Mouse (Mus musculus): Measurements from ENCODE around the gene Dnajc30.

Gene Dnajc30

GRCm38 (mm10) chr5:135109017-135109416 is 45.0 kb downstream of the Dnajc30 start:
- no peak for DNase-seq (ENCODE audit: low spot score in 2 of 2)

- DNase-seq (ENCODE audit: low spot score in 2 of 2), result no peak
Measured at GRCm38 (mm10) chr5:135109426-135109825, 45.4 kb downstream of the Dnajc30 start.

DNA sequence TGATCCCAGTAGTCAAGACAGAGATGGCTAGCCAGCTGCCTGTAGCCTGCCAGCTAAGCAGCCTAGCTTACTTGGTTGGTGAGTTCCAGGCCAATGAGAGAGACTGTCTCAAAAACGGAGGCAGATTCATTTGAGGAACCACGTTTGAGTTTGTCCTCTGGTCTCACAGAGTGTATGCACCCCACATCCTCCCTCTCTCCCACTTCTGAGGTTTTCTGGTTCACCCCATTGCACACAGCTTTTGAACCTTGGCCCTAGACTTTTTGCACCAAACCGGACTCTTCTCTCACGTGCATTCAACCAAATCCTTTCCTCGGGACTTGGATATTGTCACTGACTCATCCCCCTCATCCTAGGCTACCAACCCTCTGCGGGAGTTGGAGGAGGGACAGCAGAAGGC is 46.0 kb downstream of the Dnajc30 start:
- DNase-seq (ENCODE audit: low spot score in 2 of 2), result no peak

- no peak for DNase-seq (ENCODE audit: low spot score in 2 of 2)
Measured at GRCm38 (mm10) chr5:135113782-135114181, 49.8 kb downstream of the Dnajc30 start.

DNA sequence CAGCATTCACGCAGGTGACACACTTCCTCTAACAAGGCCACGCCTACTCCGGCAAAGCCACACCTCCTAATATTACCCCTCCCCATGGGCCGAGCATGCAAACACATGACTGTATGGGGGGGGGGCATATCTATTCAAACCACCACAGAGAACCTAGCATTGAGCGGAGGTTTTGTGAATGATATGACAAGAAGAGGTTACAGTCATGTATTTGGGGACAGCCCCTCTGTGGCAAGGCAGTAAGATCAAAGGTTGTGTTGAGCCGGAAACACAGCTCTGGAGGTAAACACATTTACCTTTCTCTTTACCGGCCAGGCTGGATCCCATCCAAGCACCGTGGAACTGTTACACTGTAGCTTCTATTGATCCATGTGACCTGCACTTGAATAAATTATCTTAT is 51.2 kb downstream of the Dnajc30 start:
- DNase-seq (ENCODE audit: low spot score in 2 of 2), result no peak
